Mouse (Mus musculus) ovary, postnatal 10 days (tissue): ENCODE measurements around the gene Rab42.

Source experiments
- DNase-seq: peaks from one replicate; pipeline ENCODE4 v3.0.0; 2022; ENCODE audit warnings: low spot score

The Rab42 gene

GRCm38 (mm10) chr4:132302939-132303479 is at the start of gene Rab42:
Gene Rab42 (minus strand): TSS chr4:132303385.
- peak; percentile 25 for DNase-seq

- DNase-seq = no peak
Observed at GRCm38 (mm10) chr4:132352739-132353138, 49.6 kb upstream of the Rab42 start.

- DNase-seq = no peak
Observed at GRCm38 (mm10) chr4:132351401-132351800, 48.2 kb upstream of the Rab42 start.

GRCm38 (mm10) chr4:132350854-132351253 is 47.7 kb upstream of the Rab42 start:
- no peak for DNase-seq

- DNase-seq = no peak
Observed at GRCm38 (mm10) chr4:132350123-132350740, 47.0 kb upstream of the Rab42 start.

- no peak for DNase-seq
Observed at GRCm38 (mm10) chr4:132349495-132350122, 46.4 kb upstream of the Rab42 start.

- DNase-seq = no peak
Observed at GRCm38 (mm10) chr4:132346661-132347060, 43.5 kb upstream of the Rab42 start.

GRCm38 (mm10) chr4:132346261-132346660 is 43.1 kb upstream of the Rab42 start:
- DNase-seq = no peak

- DNase-seq = no peak
Observed at GRCm38 (mm10) chr4:132345843-132346212, 42.6 kb upstream of the Rab42 start.

GRCm38 (mm10) chr4:132345135-132345842 is 42.1 kb upstream of the Rab42 start:
- DNase-seq = peak; percentile 98

GRCm38 (mm10) chr4:132344403-132345134 is 41.4 kb upstream of the Rab42 start:
- DNase-seq = no peak

GRCm38 (mm10) chr4:132341451-132341850 is 38.3 kb upstream of the Rab42 start:
- DNase-seq = no peak

- DNase-seq = no peak
Observed at GRCm38 (mm10) chr4:132338943-132339342, 35.8 kb upstream of the Rab42 start.

GRCm38 (mm10) chr4:132332880-132333279 is 29.7 kb upstream of the Rab42 start:
- DNase-seq = no peak

- no peak for DNase-seq
Observed at GRCm38 (mm10) chr4:132331960-132332359, 28.8 kb upstream of the Rab42 start.

- no peak for DNase-seq
Observed at GRCm38 (mm10) chr4:132329835-132330354, 26.7 kb upstream of the Rab42 start.

- DNase-seq = peak; percentile 70
Observed at GRCm38 (mm10) chr4:132329115-132329834, 26.1 kb upstream of the Rab42 start, which contains the start of gene Trnau1ap. Gene Trnau1ap (minus strand): TSS chr4:132329538.

- DNase-seq = no peak
Observed at GRCm38 (mm10) chr4:132328391-132328982, 25.3 kb upstream of the Rab42 start.

- DNase-seq = no peak
Observed at GRCm38 (mm10) chr4:132326481-132326880, 23.3 kb upstream of the Rab42 start.

- DNase-seq = no peak
Observed at GRCm38 (mm10) chr4:132315711-132316110, 12.5 kb upstream of the Rab42 start.

- DNase-seq = no peak
Observed at GRCm38 (mm10) chr4:132312627-132313026, 9.4 kb upstream of the Rab42 start.
